Mouse (Mus musculus) monocyte, adult 5-6 weeks (primary cell): ENCODE data around the gene 2310057J18Rik. TPM values are rescaled to one million over a fixed set of nuclear protein-coding genes. Genes with fewer than 3 reads are reported as not detected.

Source experiments
- ATAC-seq: fragments of 153-309, 156-312 bp; replicated peaks from 2 replicates; pipeline ENCODE4 v1.8.0; 2017; ENCODE audit warnings: mild to moderate bottlenecking; ENCODE audit not compliant: low TSS enrichment, insufficient number of reproducible peaks, severe bottlenecking, poor library complexity, low FRiP score
- total RNA-seq: library from RNA; stranded (forward); fragments of 200-1000, 200-491, 200-594 nt; gene quantifications from 3 replicates; pipeline ENCODE4 v1.2.3, GENCODE M21; 2017

The 2310057J18Rik gene
- total RNA-seq, result not detected in 3 replicates

GRCm38 (mm10) chr10:28986203-28986602 lies at the start of gene 2310057J18Rik:
Gene 2310057J18Rik, minus strand, starts transcription at chr10:28986303.
- no peak for ATAC-seq

DNA sequence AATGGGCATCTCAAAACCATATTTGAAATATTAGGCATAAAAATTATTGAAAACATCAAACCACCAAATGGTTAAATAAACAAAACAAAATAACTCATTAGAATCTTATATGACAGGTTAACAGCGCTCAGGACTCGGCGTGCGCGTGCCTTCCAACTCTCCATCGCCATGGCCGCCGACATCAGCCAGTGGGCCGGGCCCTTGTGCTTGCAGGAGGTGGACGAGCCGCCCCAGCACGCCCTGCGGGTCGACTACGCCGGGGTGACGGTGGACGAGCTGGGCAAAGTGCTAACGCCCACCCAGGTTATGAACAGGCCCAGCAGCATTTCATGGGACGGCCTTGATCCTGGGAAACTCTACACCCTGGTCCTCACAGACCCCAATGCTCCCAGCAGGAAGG lies 43.9 kb upstream of the 2310057J18Rik start:
- 0 out of 2 replicates have a peak, but pooled peaks have one; percentile 31 for ATAC-seq

DNA sequence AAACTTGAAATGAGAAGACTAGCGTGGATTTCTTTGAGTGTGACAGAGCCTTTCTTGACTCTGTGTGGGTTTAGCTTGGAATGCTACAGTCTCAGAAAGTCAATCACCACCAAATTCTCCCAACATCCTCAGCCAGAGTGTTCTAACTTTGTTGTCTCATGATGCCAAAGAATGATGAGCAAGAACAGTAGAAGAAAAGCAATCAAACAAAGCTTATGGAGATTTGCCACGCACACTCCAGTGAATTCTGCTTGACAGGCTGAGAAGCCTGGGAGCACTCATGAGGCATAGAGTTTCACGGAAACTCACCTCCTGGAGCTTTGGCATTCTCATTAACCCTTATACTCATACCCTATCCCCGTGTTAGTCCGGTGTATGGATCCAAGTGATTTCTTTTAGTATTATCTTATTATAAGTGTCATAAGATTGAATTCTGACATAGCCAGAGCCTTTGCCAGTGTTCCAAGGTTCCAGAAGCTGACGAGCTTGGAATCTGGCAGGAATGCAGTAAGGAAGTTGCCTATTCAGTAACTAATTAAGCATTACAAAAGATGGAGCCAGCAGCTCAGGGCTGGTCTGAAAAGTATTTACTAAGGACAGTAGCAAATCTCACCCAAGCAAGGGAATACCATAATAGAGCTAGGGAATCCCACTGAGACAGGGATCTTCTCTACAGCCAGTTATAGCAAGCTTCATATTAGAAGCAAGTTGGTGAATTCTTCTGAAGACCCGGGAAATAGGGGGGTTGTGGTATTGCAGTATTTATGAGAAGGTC lies 33.6 kb upstream of the 2310057J18Rik start:
- ATAC-seq, result no peak

DNA sequence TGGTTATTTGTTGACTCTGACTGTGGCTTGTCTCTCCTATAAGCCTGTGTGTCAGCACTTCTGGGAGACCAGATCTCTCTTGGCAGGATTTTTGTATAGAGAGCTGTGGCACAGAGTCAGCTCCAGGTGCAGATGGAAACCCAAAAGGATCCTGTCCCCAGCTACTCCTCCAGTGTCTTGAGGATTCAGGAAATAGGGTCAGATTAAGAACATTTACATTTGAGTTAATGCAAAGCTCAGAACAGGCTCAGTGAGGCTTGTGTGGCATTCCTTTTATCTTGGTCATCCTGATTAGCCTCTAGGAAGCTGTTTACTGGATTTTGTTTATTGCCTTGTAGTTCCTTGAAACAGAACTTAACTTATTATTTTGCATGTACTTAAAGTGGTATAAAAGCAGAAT lies 11.7 kb upstream of the 2310057J18Rik start:
- no peak for ATAC-seq

DNA sequence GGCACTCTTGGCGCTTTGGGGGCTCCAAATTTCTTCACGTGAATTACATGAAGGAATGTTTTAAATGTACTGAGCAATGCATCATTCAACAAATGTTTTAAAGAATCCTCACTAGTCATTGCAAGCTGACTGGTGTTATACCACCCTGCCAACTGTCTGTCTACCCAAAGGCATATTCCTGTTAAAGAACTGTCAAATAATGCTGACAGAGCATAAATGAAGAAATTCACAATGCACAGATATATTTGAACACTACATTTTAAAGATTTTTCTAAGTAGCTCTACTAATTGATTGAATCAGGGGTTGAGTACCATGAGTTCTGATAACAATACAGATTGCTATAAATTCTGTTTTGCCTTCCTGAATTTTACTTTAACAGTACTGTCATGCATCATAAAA lies 2.9 kb upstream of the 2310057J18Rik start:
- no peak for ATAC-seq

- ATAC-seq, result no peak
These were observed 17.9 kb downstream of the 2310057J18Rik start for GRCm38 (mm10) chr10:28968189-28968588.

- no peak for ATAC-seq
These were observed 31.0 kb downstream of the 2310057J18Rik start for GRCm38 (mm10) chr10:28955138-28955537.

DNA sequence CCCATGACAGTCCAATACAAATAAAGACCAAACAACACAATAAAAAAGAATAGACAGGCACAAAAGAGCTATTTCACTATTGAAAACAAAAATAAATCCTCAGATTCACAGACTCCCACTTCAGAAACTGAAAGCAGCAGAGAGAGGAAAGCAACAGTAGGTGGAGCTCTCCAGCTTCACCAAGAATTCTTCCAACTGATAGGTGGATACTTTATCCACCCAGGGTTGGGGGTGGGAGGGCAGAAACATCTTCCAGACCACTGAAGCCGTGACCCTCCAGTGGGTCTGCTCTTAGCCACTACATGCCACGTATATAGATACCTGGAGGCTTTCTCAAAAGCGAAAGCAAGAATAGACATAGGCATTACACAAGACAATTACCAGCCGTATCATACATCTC lies 31.6 kb downstream of the 2310057J18Rik start:
- ATAC-seq, result no peak

Other genes starting within 250 kb of the 2310057J18Rik start
- gene Soga3, start 157.5 kb upstream of the 2310057J18Rik start, total RNA-seq, result not detected in 3 replicates
- gene Gm49353, start 212.7 kb upstream of the 2310057J18Rik start, total RNA-seq, result not detected in 3 replicates
- gene 9330159F19Rik, start 225.3 kb upstream of the 2310057J18Rik start, total RNA-seq, result not detected in 3 replicates